Mouse (Mus musculus) urinary bladder, postnatal 14 days (tissue): Measurements from ENCODE around the gene Gm29554.
"Not testable (repeated sequence)": the region's sequence is repeated elsewhere in the genome, so short reads cannot be mapped to it uniquely, and the experiment has no call there.

ENCODE experiments used
- DNase-seq: peaks from one replicate; pipeline ENCODE4 v3.0.0; 2021; ENCODE audit warnings: low spot score

Gm29554 gene

DNA sequence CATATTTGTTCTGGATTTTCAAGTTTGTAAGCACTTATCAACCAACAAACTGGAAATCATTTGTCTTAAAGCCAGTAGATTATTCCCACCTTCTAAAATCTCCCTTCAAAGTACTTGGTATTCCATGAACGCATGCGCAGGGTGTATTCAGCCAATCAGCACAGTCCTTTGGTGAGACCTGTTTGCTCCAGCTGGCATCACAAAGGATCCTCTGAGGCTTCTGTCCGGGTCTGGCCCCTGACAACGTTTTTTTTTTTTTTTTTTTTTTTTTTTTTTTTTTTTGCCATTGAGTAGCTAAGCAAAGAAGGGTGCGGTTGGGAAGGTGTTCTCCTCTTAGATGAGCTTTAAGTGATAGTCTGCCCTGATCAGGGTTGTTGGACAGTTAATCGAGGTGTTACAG lies at the start of gene Gm29554:
Gm29554 (plus strand) TSS at position 301 of the 400 bp plus-strand sequence.
- DNase-seq = not testable (repeated sequence)
